Mouse (Mus musculus) kidney, embryonic 15.5 days (tissue): ENCODE results near the gene Arhgap29. TPM values are rescaled to one million over a fixed set of nuclear protein-coding genes. Genes with fewer than 3 reads are reported as not detected.

Source experiments
- ATAC-seq: fragments of 200-750 bp; cut with Nextera tagmentation; replicated peaks from 2 replicates; pipeline ENCODE4 v1.8.0; 2017; ENCODE audit warnings: moderate TSS enrichment; ENCODE audit not compliant: low FRiP score
- H3K27ac ChIP-seq: fragments of 300-500 bp; sonication (generic); 2 replicates; pipeline ENCODE4 v1.5.1; 2015; ENCODE audit warnings: mild to moderate bottlenecking, inconsistent platforms
- H3K27me3 ChIP-seq: fragments of 300-500 bp; sonication (generic); 2 replicates; pipeline ENCODE4 v1.6.1; 2015; ENCODE audit warnings: inconsistent platforms
- H3K36me3 ChIP-seq: fragments of 300-500 bp; sonication (generic); 2 replicates; pipeline ENCODE4 v1.6.1; 2015; ENCODE audit warnings: inconsistent platforms
- H3K4me1 ChIP-seq: fragments of 300-500 bp; sonication (generic); 2 replicates; pipeline ENCODE4 v1.6.1; 2015; ENCODE audit warnings: inconsistent platforms
- H3K4me2 ChIP-seq: fragments of 300-500 bp; sonication (generic); 2 replicates; pipeline ENCODE4 v1.6.1; 2015; ENCODE audit warnings: moderate library complexity, mild to moderate bottlenecking, inconsistent platforms
- H3K4me3 ChIP-seq: fragments of 300-500 bp; sonication (generic); replicated peaks from 2 replicates; pipeline ENCODE4 v1.5.1; 2015; ENCODE audit warnings: mild to moderate bottlenecking, inconsistent platforms
- H3K9ac ChIP-seq: fragments of 300-500 bp; sonication (generic); 2 replicates; pipeline ENCODE4 v1.6.1; 2015; ENCODE audit warnings: mild to moderate bottlenecking, inconsistent platforms
- H3K9me3 ChIP-seq: fragments of 300-500 bp; sonication (generic); replicated peaks from 2 replicates; pipeline ENCODE4 v1.6.1; 2016; ENCODE audit warnings: inconsistent platforms
- WGBS: fragments of 180-500 bp; shearing (Covaris S2); methylation state at CpG from one replicate; pipeline ENCODE4 v1.1.7; 2015; ENCODE audit warnings: mixed read lengths; 5-methylcytosine and 5-hydroxymethylcytosine counted together
- polyA plus RNA-seq: library from polyadenylated mRNA; unstranded; fragments of >200 nt; fragmentation: Nextera tagmentation; extraction: Ambion mirVana; gene quantifications from 2 replicates; pipeline ENCODE4 v1.2.1, GENCODE M21; 2015

The Arhgap29 gene
- polyA plus RNA-seq, 1 experiment from 2014 or later: 43.3 TPM

- no peak overlapping the region for H3K4me3 ChIP-seq
- no peak overlapping the region for H3K4me2 ChIP-seq
- no peaks in the 10 kb centered on the region for H3K36me3 ChIP-seq
- H3K9ac ChIP-seq: no peak overlapping the region
- no peaks in the 10 kb centered on the region for H3K9me3 ChIP-seq
- H3K4me1 ChIP-seq: peaks cover 4% of the 10 kb centered on the region; the same call in 1 of the 2 replicates
- 79% methylated on average over 5 of the region's 5 CpGs for WGBS
- no peaks in the 10 kb centered on the region for H3K27me3 ChIP-seq
- ATAC-seq: no peak
- H3K27ac ChIP-seq: no peak overlapping the region
These were observed 32.4 kb upstream of the Arhgap29 start for GRCm38 (mm10) chr3:121919961-121920360.

GRCm38 (mm10) chr3:121920769-121921168 lies 31.6 kb upstream of the Arhgap29 start:
- no peak overlapping the region for H3K4me2 ChIP-seq
- no peak for ATAC-seq
- no peaks in the 10 kb centered on the region for H3K9me3 ChIP-seq
- no peak overlapping the region for H3K4me3 ChIP-seq
- H3K4me1 ChIP-seq: 0 out of 2 replicates have a peak, but pooled peaks cover 2% of the 10 kb centered on the region
- H3K36me3 ChIP-seq: no peaks in the 10 kb centered on the region
- H3K27ac ChIP-seq: no peak overlapping the region
- H3K9ac ChIP-seq: no peak overlapping the region
- no peaks in the 10 kb centered on the region for H3K27me3 ChIP-seq
- 75% methylated on average over 3 of the region's 3 CpGs for WGBS

- Histone ChIP-seq H3K4me1 (no peaks in the 10 kb centered on the region), H3K9ac (no peak overlapping the region), H3K4me2 (no peak overlapping the region), H3K9me3 (no peaks in the 10 kb centered on the region), H3K27ac (no peak overlapping the region), H3K27me3 (no peaks in the 10 kb centered on the region), H3K4me3 (no peak overlapping the region), H3K36me3 (no peaks in the 10 kb centered on the region)
- ATAC-seq: no peak
- WGBS: 76% methylated on average over 11 of the region's 11 CpGs
These were observed 27.4 kb upstream of the Arhgap29 start for GRCm38 (mm10) chr3:121924768-121925486.

- Histone ChIP-seq H3K4me1 (no peaks in the 10 kb centered on the region), H3K4me3 (no peak overlapping the region), H3K36me3 (no peaks in the 10 kb centered on the region), H3K27me3 (no peaks in the 10 kb centered on the region), H3K9me3 (no peaks in the 10 kb centered on the region), H3K9ac (no peak overlapping the region), H3K27ac (no peak overlapping the region), H3K4me2 (no peak overlapping the region)
- ATAC-seq: no peak
- 88% methylated on average over 3 of the region's 3 CpGs for WGBS
These were observed 24.7 kb upstream of the Arhgap29 start for GRCm38 (mm10) chr3:121927601-121928000.

GRCm38 (mm10) chr3:121932815-121933214 lies 19.5 kb upstream of the Arhgap29 start:
- 90% methylated on average over 4 of the region's 4 CpGs for WGBS
- no peak overlapping the region for H3K4me2 ChIP-seq
- no peak for ATAC-seq
- no peak overlapping the region for H3K9ac ChIP-seq
- no peak overlapping the region for H3K4me3 ChIP-seq
- H3K27ac ChIP-seq: no peak overlapping the region
- H3K4me1 ChIP-seq: no peaks in the 10 kb centered on the region
- no peaks in the 10 kb centered on the region for H3K27me3 ChIP-seq
- H3K36me3 ChIP-seq: no peaks in the 10 kb centered on the region
- H3K9me3 ChIP-seq: no peaks in the 10 kb centered on the region

- ATAC-seq: no peak
- no peak overlapping the region for H3K4me2 ChIP-seq
- H3K4me3 ChIP-seq: no peak overlapping the region
- H3K27ac ChIP-seq: no peak overlapping the region
- H3K9ac ChIP-seq: no peak overlapping the region
- H3K9me3 ChIP-seq: no peaks in the 10 kb centered on the region
- no peaks in the 10 kb centered on the region for H3K4me1 ChIP-seq
- WGBS: 73% methylated on average over 2 of the region's 2 CpGs
- H3K27me3 ChIP-seq: no peaks in the 10 kb centered on the region
- no peaks in the 10 kb centered on the region for H3K36me3 ChIP-seq
These were observed 16.1 kb upstream of the Arhgap29 start for GRCm38 (mm10) chr3:121936241-121936640.

GRCm38 (mm10) chr3:121937036-121937435 lies 15.3 kb upstream of the Arhgap29 start:
- Histone ChIP-seq H3K36me3 (no peaks in the 10 kb centered on the region), H3K4me2 (no peak overlapping the region), H3K9me3 (no peaks in the 10 kb centered on the region), H3K27ac (no peak overlapping the region), H3K9ac (no peak overlapping the region), H3K27me3 (no peaks in the 10 kb centered on the region), H3K4me3 (no peak overlapping the region), H3K4me1 (no peaks in the 10 kb centered on the region)
- 88% methylated on average over 6 of the region's 6 CpGs for WGBS
- ATAC-seq: no peak

- H3K4me3 ChIP-seq: no peak overlapping the region
- H3K9me3 ChIP-seq: no peaks in the 10 kb centered on the region
- no peak overlapping the region for H3K4me2 ChIP-seq
- 78% methylated on average over 1 of the region's 1 CpGs for WGBS
- H3K36me3 ChIP-seq: no peaks in the 10 kb centered on the region
- H3K27me3 ChIP-seq: no peaks in the 10 kb centered on the region
- no peaks in the 10 kb centered on the region for H3K4me1 ChIP-seq
- no peak overlapping the region for H3K27ac ChIP-seq
- H3K9ac ChIP-seq: no peak overlapping the region
- ATAC-seq: no peak
These were observed 12.7 kb upstream of the Arhgap29 start for GRCm38 (mm10) chr3:121939658-121940057.

GRCm38 (mm10) chr3:121940094-121940889 lies 12.0 kb upstream of the Arhgap29 start:
- H3K4me2 ChIP-seq: no peak overlapping the region
- no peak overlapping the region for H3K4me3 ChIP-seq
- no peaks in the 10 kb centered on the region for H3K4me1 ChIP-seq
- no peak for ATAC-seq
- H3K9ac ChIP-seq: no peak overlapping the region
- no peaks in the 10 kb centered on the region for H3K9me3 ChIP-seq
- 77% methylated on average over 8 of the region's 8 CpGs for WGBS
- no peaks in the 10 kb centered on the region for H3K27me3 ChIP-seq
- no peak overlapping the region for H3K27ac ChIP-seq
- no peaks in the 10 kb centered on the region for H3K36me3 ChIP-seq

- H3K9ac ChIP-seq: no peak overlapping the region
- no peak overlapping the region for H3K27ac ChIP-seq
- no peaks in the 10 kb centered on the region for H3K36me3 ChIP-seq
- H3K4me2 ChIP-seq: no peak overlapping the region
- H3K4me1 ChIP-seq: no peaks in the 10 kb centered on the region
- H3K27me3 ChIP-seq: no peaks in the 10 kb centered on the region
- ATAC-seq: no peak
- WGBS: 87% methylated on average over 11 of the region's 11 CpGs
- no peaks in the 10 kb centered on the region for H3K9me3 ChIP-seq
- H3K4me3 ChIP-seq: no peak overlapping the region
These were observed 11.1 kb upstream of the Arhgap29 start for GRCm38 (mm10) chr3:121941204-121941745.

- no peak overlapping the region for H3K9ac ChIP-seq
- no peak for ATAC-seq
- H3K4me1 ChIP-seq: no peaks in the 10 kb centered on the region
- no peak overlapping the region for H3K27ac ChIP-seq
- no peaks in the 10 kb centered on the region for H3K9me3 ChIP-seq
- H3K27me3 ChIP-seq: no peaks in the 10 kb centered on the region
- H3K36me3 ChIP-seq: no peaks in the 10 kb centered on the region
- 67% methylated on average over 2 of the region's 2 CpGs for WGBS
- H3K4me3 ChIP-seq: no peak overlapping the region
- H3K4me2 ChIP-seq: no peak overlapping the region
These were observed 6.4 kb upstream of the Arhgap29 start for GRCm38 (mm10) chr3:121945957-121946356.

GRCm38 (mm10) chr3:121946765-121947164 lies 5.6 kb upstream of the Arhgap29 start:
- Histone ChIP-seq H3K9me3 (no peaks in the 10 kb centered on the region), H3K4me3 (no peak overlapping the region), H3K4me1 (no peaks in the 10 kb centered on the region), H3K36me3 (no peaks in the 10 kb centered on the region), H3K9ac (no peak overlapping the region), H3K4me2 (no peak overlapping the region), H3K27ac (no peak overlapping the region), H3K27me3 (no peaks in the 10 kb centered on the region)
- ATAC-seq: no peak
